Mouse (Mus musculus) lung, postnatal 0 days (tissue): ENCODE results near the gene Sinhcaf.

Source experiments
- CTCF ChIP-seq: IDR thresholded peaks from 2 replicates; pipeline ENCODE4 v1.5.1; 2016; ENCODE audit warnings: antibody characterized with exemption, mild to moderate bottlenecking
- EP300 ChIP-seq: IDR thresholded peaks from 2 replicates; pipeline ENCODE4 v1.6.1; 2016; ENCODE audit warnings: antibody characterized with exemption, mild to moderate bottlenecking, control low read depth

DNA sequence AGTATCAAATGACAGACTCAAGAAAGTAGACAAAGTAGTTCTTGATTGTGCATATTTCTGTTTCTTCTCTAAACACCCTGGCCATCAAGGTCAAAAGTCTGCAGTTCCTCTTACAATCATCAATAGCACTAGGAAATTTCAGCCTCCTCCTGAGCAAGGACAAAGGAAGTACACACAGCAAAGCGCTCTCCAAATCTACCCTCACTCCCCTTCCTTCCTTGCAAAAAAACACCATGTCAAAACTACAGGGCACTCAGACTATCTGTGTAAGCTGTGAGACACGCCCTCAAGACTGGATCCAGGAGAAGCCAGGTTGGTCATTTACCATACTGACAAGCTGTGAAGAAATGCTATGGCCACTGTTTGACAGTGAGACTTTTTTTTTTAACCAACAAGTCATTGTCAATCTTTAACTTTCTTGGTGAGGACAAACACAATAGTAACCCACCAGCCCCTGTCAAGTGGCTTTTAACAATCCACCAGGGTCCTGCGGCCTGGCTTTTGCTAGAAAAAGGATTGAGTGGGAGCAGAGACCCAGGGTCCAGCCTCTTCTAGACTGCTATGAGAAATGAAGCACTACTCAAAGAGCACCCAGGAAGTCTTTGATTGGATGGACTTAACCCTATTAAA lies 11.2 kb downstream of the Sinhcaf start:
- TF ChIP-seq CTCF (no peak), EP300 (no peak)
